Mouse (Mus musculus) gastrocnemius, adult 2 months (tissue): ENCODE measurements at regions not wholly inside any gene's neighbourhood (a gene's known extent, or its start where the extent isn't known, plus 50 kb on each side); places are given as distances from the start of the nearest gene placed in this dataset.

ENCODE experiments used
- DNase-seq: peaks from one replicate; pipeline ENCODE4 v3.0.0; 2022
- H3K27ac ChIP-seq: fragments of 200-600 bp; 2 replicates; pipeline ENCODE4 v1.8.1; 2022; ENCODE audit warnings: mild to moderate bottlenecking
- H3K4me3 ChIP-seq: fragments of 200-600 bp; 2 replicates; pipeline ENCODE4 v1.8.1; 2022; ENCODE audit warnings: mild to moderate bottlenecking, moderate library complexity
- CTCF ChIP-seq: fragments of 200-600 bp; IDR thresholded peaks from 2 replicates; pipeline ENCODE4 v1.8.1; 2022; ENCODE audit warnings: antibody characterized with exemption, mild to moderate bottlenecking, moderate library complexity
- intact Hi-C: fragments of 180-260 bp; cut with DNase I; formaldehyde crosslinking; loops from one replicate; pipeline ENCODE4 v1.15.1; 2025

DNA sequence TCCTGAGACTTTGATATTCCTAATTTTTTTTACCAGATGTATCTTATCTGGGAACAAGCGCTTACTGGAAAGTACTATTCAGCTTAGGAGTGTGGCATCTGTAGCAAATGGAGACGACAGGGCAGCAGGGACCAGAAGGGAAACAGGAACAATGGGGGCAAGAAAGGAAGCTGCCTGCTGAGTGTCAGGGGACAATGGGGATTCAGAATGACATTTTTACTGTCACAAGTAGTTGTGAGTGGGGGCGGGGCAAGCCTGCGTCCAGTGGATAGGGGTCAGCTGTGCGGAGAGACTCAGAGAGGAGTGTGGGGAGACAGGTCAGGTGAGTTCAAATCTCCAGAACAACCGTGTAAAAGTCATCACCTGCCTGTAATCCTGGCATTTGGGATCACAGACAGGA lies 52.3 kb upstream of the Tbl1xr1 start:
- TF ChIP-seq CTCF, result no peak
- intact Hi-C loops, result no loop called here
- no peak for DNase-seq
- Histone ChIP-seq H3K27ac (no peak overlapping the region), H3K4me3 (no peak overlapping the region)

DNA sequence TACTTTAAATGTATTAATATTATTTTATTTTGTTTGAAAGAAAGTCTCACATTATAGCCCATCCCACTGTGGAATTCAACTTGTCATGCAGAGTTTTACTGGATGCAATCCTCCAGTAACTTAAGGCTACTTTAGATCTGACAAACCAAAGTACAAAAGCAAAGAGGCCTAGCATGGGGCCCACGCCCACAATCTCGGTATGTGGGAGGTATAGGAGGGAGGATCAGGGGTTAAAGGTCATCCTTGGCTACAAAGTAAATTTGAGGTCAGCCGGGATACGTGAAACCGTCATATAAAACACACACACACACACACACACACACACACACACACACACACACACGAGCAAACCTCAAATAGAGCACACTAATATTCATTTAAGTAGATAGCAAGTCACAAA lies 51.3 kb upstream of the Tbl1xr1 start:
- intact Hi-C loops, result loop anchor here (1.0 kb wide), 1 partner anchor 8 kb away; no protein-coding TSS in a partner anchor

DNA sequence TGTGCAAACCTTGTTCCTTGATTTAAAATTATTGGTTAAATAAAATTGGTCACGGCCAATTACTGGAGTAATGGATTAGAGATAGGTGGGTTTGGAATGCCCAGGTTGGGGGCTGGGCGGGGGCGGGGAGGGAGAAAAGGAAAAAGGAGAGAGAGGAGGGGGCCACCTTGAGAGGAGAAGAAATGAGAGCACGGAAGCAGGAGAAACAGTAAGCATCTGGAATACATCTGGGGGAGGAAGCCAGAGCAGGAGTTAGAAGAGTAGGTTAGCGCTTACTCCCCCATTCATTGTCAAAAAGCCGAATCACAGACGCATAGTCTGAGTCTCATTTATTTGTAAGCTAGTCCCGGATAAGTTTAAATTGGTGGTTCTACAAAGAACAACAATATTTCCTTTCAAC lies 50.8 kb upstream of the Tbl1xr1 start:
- Histone ChIP-seq H3K4me3 (no peak overlapping the region), H3K27ac (no peak overlapping the region)
- no peak for TF ChIP-seq CTCF
- intact Hi-C loops, result loop anchor here (1.0 kb wide), 1 partner anchor 8 kb away; no protein-coding TSS in a partner anchor
- DNase-seq, result no peak

More for the DNA sequence above, 51.3 kb upstream of the Tbl1xr1 start:
- Histone ChIP-seq H3K4me3 (no peak overlapping the region), H3K27ac (no peak overlapping the region)
- DNase-seq, result no peak
- TF ChIP-seq CTCF, result no peak
